Mouse (Mus musculus): ENCODE measurements around the gene Agmat.

- no peak for TF ChIP-seq CTCF (IDR thresholded peaks at IDR 0.05; ENCODE audit: extremely low read depth, insufficient read depth, low read length)
- TF ChIP-seq POLR2A (IDR thresholded peaks at IDR 0.05; ENCODE audit: extremely low read depth, insufficient read depth, low read length) = peak; percentile 83
These were observed 11.8 kb upstream of the Agmat start for GRCm38 (mm10) chr4:141734446-141735205.
